Mouse (Mus musculus): ENCODE results near the gene 9230102O04Rik.
A peak's percentile ranks its signal among the peaks of the same experiment; 100 is the strongest.

The 9230102O04Rik gene

GRCm38 (mm10) chr2:9885217-9885770 lies 4.0 kb downstream of the 9230102O04Rik start:
- DNase-seq = peak; percentile 26

DNA sequence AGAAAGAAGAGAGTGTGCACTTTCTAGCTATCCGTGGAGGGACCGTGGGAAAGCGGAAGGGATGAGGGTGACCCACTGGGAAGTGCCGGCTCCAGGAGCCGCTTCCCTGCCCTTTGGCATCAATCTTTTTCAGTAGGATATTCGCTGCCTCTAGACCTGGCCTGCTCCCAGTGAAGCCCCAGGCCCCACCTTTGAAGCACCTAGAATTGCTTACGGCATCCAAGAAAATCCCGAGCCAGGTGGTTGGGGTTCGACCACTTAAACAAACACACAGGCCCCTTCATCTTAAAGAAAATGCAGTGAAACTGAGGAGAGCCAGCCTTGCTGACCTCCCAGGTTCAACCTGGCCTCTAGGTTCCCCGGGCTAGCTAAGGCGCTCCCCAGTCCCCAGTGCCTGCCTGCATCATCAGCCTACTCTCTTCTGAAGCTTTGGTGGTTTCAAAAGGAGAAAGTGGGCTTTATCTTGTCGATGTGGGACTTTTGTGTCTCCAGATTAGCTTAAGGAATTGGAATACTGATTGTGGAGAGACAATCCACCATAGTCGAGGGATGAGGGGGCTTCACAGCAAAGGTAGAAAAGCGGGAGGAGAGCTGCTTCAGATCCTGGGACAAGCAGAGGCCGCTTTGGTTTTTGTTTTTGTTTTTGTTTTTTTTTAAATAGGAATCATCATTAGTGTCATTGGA lies 4.7 kb downstream of the 9230102O04Rik start:
- DNase-seq = peak; percentile 25

- no peak for DNase-seq
Observed at GRCm38 (mm10) chr2:9883803-9884532, 5.4 kb downstream of the 9230102O04Rik start.

DNA sequence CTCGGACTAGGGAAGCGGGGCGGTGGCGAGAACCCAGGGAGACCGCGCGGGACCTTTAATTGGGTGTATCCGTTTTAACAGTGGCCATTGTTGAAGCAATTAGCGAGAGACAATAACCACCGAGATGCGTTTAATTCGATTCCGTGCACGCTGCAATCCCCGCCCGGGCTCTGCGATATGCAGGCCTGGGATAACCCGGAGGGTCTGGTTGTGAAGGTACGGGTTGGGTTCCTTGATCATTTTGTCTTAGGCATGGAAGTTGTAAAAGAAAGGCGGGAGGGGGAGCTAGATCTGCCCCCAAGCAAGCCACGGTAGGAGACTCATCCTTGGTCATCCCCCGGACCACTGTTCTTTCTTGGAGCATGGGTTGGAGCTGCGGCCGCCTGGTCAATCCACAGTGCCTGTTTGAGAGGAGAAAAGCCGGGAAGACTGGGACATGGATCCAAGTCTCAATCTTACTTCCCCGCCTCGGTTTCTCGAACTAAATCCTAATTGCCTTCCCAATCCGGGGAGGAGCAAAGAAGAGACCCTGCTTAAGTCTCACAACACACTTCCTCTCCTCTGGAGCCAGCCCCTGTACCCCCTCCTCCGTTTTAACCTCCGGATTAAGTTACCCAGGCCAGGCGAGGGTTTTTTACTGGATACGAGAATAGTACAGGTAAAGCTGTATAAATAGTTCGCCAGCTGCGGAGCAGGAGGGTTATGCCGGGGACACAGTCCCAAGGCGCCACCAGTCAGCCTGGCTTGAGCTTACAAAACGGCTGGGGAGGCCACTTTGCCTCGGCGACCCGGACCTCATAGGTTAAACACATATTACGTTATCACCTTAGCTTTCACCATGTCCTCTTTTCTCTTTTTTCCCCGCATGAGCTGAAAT lies 6.2 kb downstream of the 9230102O04Rik start:
- peak; percentile 59 for DNase-seq

DNA sequence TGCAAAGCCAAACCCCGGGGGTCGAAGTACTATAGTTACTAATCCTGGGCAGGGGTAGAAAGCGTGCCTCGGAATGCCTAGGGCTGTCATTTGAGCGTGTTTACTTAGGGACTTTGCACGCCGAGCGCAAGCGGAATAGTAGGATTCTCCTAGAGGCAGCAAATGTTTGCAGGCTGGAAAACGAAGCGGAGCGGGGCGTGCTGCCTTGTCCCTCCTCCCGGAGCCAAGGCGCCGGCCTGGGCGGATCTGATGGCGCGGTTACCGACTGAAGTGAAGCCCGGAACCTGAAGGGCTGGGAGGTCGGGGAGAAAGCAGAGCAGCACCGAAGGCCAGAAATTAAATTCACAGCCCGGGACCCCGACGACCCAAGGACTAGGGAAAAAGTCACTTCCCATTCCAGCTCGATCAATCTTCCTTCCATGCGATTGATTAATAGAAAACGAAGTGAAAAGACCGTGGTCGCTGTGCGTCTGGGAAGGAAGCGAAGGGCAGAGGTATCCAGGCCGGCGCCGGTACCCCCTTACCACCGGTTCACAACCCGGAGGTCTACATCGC lies 6.9 kb downstream of the 9230102O04Rik start:
- peak; percentile 68 for DNase-seq

GRCm38 (mm10) chr2:9881611-9882023 lies 7.7 kb downstream of the 9230102O04Rik start:
- peak; percentile 64 for DNase-seq

DNA sequence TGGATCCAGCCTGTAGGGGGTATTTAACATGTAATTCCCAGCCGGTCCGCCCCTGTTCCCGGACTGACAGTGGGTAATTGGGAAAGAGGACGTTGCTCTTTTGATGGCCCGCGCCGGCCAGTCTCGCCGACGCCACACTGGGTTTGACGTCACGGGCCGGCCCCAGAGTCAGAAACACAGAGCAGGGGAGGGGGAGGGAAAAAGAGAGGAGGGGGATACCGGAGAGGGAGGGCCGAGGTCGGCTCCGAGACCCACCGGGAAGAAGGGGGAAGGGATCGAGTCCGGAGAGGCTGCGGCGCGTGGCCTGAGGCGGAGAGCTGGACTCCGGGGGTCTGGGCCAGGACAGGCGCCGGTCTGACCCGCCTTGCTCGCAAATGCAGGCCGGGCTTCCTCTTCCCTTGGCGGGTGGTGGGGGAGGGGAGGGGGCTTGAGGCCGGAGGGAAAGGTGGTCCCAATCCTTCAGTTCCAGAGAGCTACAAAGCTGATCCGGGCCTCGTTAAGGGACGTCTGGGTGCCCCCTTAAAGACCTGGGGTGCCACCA lies 8.2 kb downstream of the 9230102O04Rik start, which contains the start of gene 4930412O13Rik:
Gene 4930412O13Rik (plus strand): TSS at position 202 of the 541 bp plus-strand sequence.
- peak; percentile 77 for DNase-seq

DNA sequence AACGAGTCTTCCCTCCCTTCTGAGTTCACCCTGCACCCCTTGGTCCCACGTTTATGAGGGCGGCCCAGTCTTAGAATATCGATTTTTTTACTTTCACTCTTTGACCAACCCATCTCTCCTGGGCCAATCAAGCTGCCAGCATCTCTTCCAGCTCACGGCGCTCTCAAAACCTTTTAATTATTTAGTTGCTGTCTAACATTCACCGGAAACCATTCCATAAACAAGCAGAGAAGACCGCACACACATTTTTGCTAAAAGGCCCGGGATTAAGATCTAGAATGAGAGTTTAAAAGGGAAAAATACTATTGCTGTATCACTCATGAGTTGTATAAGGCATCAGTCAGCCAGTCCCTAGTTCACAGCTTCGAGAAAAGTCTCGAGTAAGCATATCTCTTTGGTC lies 9.1 kb downstream of the 9230102O04Rik start:
- peak; percentile 11 for DNase-seq

- peak; percentile 98 for DNase-seq
Observed at GRCm38 (mm10) chr2:9879493-9879892, 9.8 kb downstream of the 9230102O04Rik start.

GRCm38 (mm10) chr2:9879092-9879491 lies 10.2 kb downstream of the 9230102O04Rik start:
- DNase-seq = peak; percentile 70

GRCm38 (mm10) chr2:9878564-9879081 lies 10.7 kb downstream of the 9230102O04Rik start:
- DNase-seq = peak; percentile 83

DNA sequence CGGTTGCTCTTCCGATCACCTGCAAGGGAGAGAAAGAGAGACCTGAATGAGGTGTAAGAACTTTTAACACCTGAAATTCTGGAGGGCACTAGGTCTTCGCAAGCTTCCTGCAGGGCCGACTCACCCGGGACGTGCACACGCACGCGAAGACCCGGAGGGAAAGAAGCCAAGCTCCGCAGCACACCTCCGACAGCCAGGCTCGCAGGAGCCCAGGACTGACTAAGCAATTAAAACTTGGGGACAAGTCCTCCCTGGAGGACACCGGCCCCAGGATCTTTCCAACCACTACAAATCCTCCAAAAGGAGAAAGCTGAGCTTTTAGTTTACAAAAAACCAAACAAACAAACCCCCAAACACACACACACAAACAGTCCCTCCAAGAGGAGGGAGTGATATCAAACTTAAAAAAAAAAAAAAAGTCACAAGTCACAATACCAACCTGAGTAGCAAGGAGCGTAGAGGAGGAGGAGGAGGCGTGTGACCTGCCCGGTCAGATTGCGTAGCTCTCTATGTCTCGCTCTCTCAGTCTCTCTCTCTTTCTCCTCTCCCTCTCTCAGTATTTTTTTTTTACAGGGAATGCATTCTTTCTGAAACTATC lies 11.3 kb downstream of the 9230102O04Rik start:
- DNase-seq = peak; percentile 28

DNA sequence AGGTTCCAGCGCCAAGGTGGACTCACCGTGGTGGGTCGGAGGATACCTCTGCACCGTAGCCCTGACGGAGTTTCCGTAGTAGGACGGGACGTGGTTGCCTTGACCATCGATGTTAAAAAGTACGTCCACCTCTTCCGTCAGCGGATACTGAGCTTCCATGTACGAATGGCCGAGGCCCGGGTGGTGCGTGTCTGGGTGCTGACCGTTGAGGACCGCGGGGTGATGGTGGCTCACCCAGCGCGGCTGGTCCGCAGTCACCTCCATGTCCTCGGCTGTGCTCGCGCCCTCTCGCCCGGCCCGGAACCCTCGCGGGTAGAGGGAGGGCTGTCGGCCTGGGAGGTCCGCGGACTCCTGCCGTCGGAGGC lies 12.0 kb downstream of the 9230102O04Rik start:
- DNase-seq = peak; percentile 60

GRCm38 (mm10) chr2:9876621-9877325 lies 12.6 kb downstream of the 9230102O04Rik start:
- peak; percentile 60 for DNase-seq

DNA sequence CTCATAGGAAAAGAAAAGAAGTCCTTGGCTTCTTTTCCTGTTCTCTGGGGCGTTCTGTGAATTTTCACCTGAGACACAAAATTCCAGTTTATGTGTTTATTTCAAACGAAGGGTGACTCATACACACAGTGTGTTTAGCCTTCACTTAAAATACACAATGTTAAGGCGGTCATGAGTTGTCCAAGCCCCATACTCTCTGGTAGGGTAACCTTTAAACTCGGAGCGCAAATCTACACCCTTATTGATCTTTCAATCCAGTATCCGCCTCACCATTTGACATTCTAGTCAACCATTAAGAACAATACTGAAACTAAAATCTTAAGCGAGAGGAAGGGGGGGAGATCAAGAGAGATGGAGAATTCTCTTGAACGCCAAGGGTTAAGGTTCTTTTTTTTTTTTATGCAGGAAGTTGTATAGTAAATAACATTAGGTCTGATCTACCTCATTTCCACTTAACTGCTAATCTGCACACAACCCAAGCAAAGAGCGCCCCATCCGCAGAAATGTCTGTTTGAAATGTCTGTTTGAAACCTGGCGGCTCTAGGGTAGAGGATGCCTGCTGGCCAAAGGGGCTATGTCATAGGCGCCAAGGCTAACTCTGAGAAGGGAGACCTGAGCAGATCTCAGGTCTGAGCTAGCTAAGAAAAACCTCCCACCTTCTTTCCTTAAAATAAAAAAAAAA lies 13.5 kb downstream of the 9230102O04Rik start:
- DNase-seq = peak; percentile 32

DNA sequence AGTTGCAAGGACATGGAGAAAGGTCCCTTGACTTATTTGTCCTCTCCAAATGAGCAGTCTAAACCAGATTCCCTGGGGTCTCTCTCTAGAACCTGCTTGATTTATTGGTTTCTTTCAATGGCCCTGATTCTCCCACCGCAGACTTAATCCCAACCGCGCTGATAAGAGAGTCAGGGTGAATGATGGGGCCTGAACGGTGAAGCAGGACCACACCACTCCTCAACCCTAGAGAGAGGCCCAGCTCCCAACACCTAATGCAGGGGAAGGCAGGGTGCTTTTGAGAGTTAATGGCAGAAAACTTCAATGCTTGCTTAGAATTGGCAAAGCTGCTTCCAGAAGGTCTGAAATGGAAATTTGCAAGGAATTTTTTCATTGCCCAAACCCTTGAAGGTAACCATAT lies 14.1 kb downstream of the 9230102O04Rik start:
- DNase-seq = peak; percentile 39

GRCm38 (mm10) chr2:9874467-9875219 lies 14.7 kb downstream of the 9230102O04Rik start:
- DNase-seq = peak; percentile 17

GRCm38 (mm10) chr2:9873757-9874156 lies 15.6 kb downstream of the 9230102O04Rik start:
- DNase-seq = peak; percentile 7

DNA sequence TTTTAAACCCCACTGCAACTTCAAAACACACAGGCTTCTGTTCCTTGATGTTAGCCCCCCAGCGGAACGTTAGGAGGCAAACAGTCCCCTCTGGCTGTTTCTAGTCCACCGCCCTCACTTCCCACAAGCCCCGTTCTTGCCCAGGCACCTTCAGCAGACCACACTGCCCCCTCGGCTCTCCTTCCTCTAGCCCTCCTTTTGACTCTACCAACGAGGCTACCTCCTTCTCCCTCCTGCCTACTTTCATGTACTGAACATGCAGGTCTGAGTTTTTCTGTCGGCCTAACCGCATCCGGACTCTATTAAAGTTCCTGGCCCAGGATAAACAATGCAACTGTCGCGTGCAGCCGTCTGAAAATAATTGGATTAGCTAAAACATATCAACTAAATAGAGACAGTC lies 16.7 kb downstream of the 9230102O04Rik start:
- DNase-seq = peak; percentile 48

All from embryo, embryonic 11 days (tissue).